Comparison of ENCODE assay signal across 12 mouse cellular contexts in genomic region chr15:27810262-27810661, GRCm38 (mm10).
DNase-seq lines count a peak whose midpoint lies in the region; ATAC-seq and TF ChIP-seq lines count a peak whose summit lies in the region.
"Had no signal": no experiment of that assay in that cellular context is flagged by ENCODE, and none has a peak within 500 bp of the region (broad histone marks: within the 10 kb centered on the region; RNA-seq: fewer than 3 reads in every experiment).

No protein-coding gene starts in this region.

- H3K36me3 ChIP-seq in heart, embryonic 16.5 days (ENCODE audit: control insufficient read depth, insufficient read depth), result peaks cover 19% of the 10 kb centered on the region
- H3K36me3 ChIP-seq in forebrain, embryonic 16.5 days (ENCODE audit: control insufficient read depth, insufficient read depth), result peaks cover 17% of the 10 kb centered on the region
- H3K36me3 ChIP-seq in liver, postnatal 0 days (replicated peaks; ENCODE audit: insufficient read depth, low read length), result peaks cover 18% of the 10 kb centered on the region

- no peak for TF ChIP-seq POLR2A in olfactory bulb, adult 2 months (IDR thresholded peaks at IDR 0.05; ENCODE audit: insufficient read depth, low read depth, low read length)

- no peaks in the 10 kb centered on the region for H3K27me3 ChIP-seq in heart, embryonic 16.5 days (ENCODE audit: control insufficient read depth, insufficient read depth, low read length)
- no peaks in the 10 kb centered on the region for H3K27me3 ChIP-seq in forebrain, embryonic 16.5 days (replicated peaks; ENCODE audit: control insufficient read depth, insufficient read depth, low read length)
- H3K27me3 ChIP-seq in liver, postnatal 0 days (ENCODE audit: insufficient read depth, low read length), result no peaks in the 10 kb centered on the region

- H3K4me2 ChIP-seq in heart, embryonic 16.5 days (ENCODE audit: low read depth, low read length), result no peak overlapping the region
- H3K4me2 ChIP-seq in forebrain, embryonic 16.5 days (ENCODE audit: low read length), result no peak overlapping the region
- no peak overlapping the region for H3K4me2 ChIP-seq in liver, postnatal 0 days (ENCODE audit: low read depth, low read length)

- 30% methylated on average over 7 of the region's 7 CpGs for WGBS in heart, embryonic 16.5 days
- 73% methylated on average over 7 of the region's 7 CpGs for WGBS in forebrain, embryonic 16.5 days
- 39% methylated on average over 7 of the region's 7 CpGs for WGBS in olfactory bulb, adult 2 months
- WGBS in liver, postnatal 0 days (ENCODE audit: insufficient replicate concordance), result 65% methylated on average over 7 of the region's 7 CpGs

- no peak for ATAC-seq in heart, embryonic 16.5 days (replicated peaks; ENCODE audit: extremely low read depth, insufficient read depth, low FRiP score)
- no peak for ATAC-seq in forebrain, embryonic 16.5 days
- ATAC-seq in liver, postnatal 0 days, result no peak

- H3K9ac ChIP-seq in heart, embryonic 16.5 days (ENCODE audit: low read length), result no peak overlapping the region
- H3K9ac ChIP-seq in forebrain, embryonic 16.5 days (replicated peaks; ENCODE audit: low read depth, low read length), result no peak overlapping the region
- H3K9ac ChIP-seq in liver, postnatal 0 days (replicated peaks), result no peak overlapping the region

- TF ChIP-seq EP300 in liver, postnatal 0 days (IDR thresholded peaks at IDR 0.05; ENCODE audit: low read depth), result no peak

- TF ChIP-seq CTCF in olfactory bulb, adult 2 months (IDR thresholded peaks at IDR 0.05; ENCODE audit: insufficient read depth, low read depth, low read length), result no peak
- no peak for TF ChIP-seq CTCF in liver, postnatal 0 days (IDR thresholded peaks at IDR 0.05; ENCODE audit: low read depth)

- peaks cover 32% of the 10 kb centered on the region for H3K4me1 ChIP-seq in heart, embryonic 16.5 days (ENCODE audit: control insufficient read depth, insufficient read depth, low read length)
- peaks cover 16% of the 10 kb centered on the region for H3K4me1 ChIP-seq in forebrain, embryonic 16.5 days (replicated peaks; ENCODE audit: control insufficient read depth, insufficient read depth, low read length)
- peaks cover 41% of the 10 kb centered on the region for H3K4me1 ChIP-seq in olfactory bulb, adult 2 months (ENCODE audit: control insufficient read depth, insufficient read depth, low read length)
- no peaks in the 10 kb centered on the region for H3K4me1 ChIP-seq in liver, postnatal 0 days (ENCODE audit: insufficient read depth)

- peak overlapping the region; percentile 74 for H3K27ac ChIP-seq in heart, embryonic 16.5 days (ENCODE audit: low read length)
- 0 out of 2 replicates have a peak overlapping the region, but pooled peaks have one; percentile 14 for H3K27ac ChIP-seq in forebrain, embryonic 16.5 days (ENCODE audit: low read length)
- peak overlapping the region; percentile 89 for H3K27ac ChIP-seq in olfactory bulb, adult 2 months (ENCODE audit: insufficient read depth, low read depth, low read length)
- no peak overlapping the region for H3K27ac ChIP-seq in liver, postnatal 0 days (ENCODE audit: low read depth)

- no peak overlapping the region for H3K4me3 ChIP-seq in heart, embryonic 16.5 days (ENCODE audit: low read length)
- H3K4me3 ChIP-seq in forebrain, embryonic 16.5 days (replicated peaks; ENCODE audit: low read length), result no peak overlapping the region
- H3K4me3 ChIP-seq in olfactory bulb, adult 2 months (ENCODE audit: insufficient read depth, low read depth, low read length), result no peak overlapping the region
- H3K4me3 ChIP-seq in liver, postnatal 0 days (ENCODE audit: low read depth, low read length), result no peak overlapping the region

- no peaks in the 10 kb centered on the region for H3K9me3 ChIP-seq in heart, embryonic 16.5 days (replicated peaks; ENCODE audit: control insufficient read depth, low read length)
- no peaks in the 10 kb centered on the region for H3K9me3 ChIP-seq in forebrain, embryonic 16.5 days (ENCODE audit: control insufficient read depth, low read length)
- H3K9me3 ChIP-seq in liver, postnatal 0 days (ENCODE audit: low read length), result no peaks in the 10 kb centered on the region

- DNase-seq in heart, postnatal 4 days, result no peak
- peak; percentile 42 for DNase-seq in lung, postnatal 10 days
- no peak for DNase-seq in lung, postnatal 36 days
- no peak for DNase-seq in layer of hippocampus, adult 9-11 months
- no peak for DNase-seq in liver, postnatal 0 days
- DNase-seq: cerebellum, postnatal 25 days; gastrocnemius, postnatal 25 days; right cerebral cortex, adult 18-20 months; thymus, postnatal 36 days had no signal
